Comparison of ENCODE assay signal across 9 mouse cellular contexts in genomic region chr5:96965029-96965403, GRCm38 (mm10). TPM values are rescaled to one million over a fixed set of nuclear protein-coding genes. Genes with fewer than 3 reads are reported as not detected.
DNase-seq lines count a peak whose midpoint lies in the region; ATAC-seq and TF ChIP-seq lines count a peak whose summit lies in the region.
"Had no signal": no experiment of that assay in that cellular context is flagged by ENCODE, and none has a peak within 500 bp of the region (broad histone marks: within the 10 kb centered on the region; RNA-seq: fewer than 3 reads in every experiment).

No protein-coding gene starts in this region.

- peaks cover 4% of the 10 kb centered on the region; the same call in 1 of the 2 replicates for H3K4me1 ChIP-seq in heart, postnatal 0 days (ENCODE audit: control insufficient read depth, insufficient read depth)
- no peaks in the 10 kb centered on the region; the same call in 1 of the 2 replicates for H3K4me1 ChIP-seq in embryonic facial prominence, embryonic 11.5 days (ENCODE audit: control insufficient read depth, insufficient read depth, low read length)
- peaks cover 8% of the 10 kb centered on the region; the same call in 1 of the 2 replicates for H3K4me1 ChIP-seq in hindbrain, embryonic 14.5 days (replicated peaks; ENCODE audit: control insufficient read depth, insufficient read depth, low read length)
- peaks cover 37% of the 10 kb centered on the region for H3K4me1 ChIP-seq in liver, embryonic 15.5 days (replicated peaks)

- peak overlapping the region; percentile 49 for H3K4me2 ChIP-seq in heart, postnatal 0 days (ENCODE audit: low read depth, low read length)
- H3K4me2 ChIP-seq in embryonic facial prominence, embryonic 11.5 days (ENCODE audit: low read depth, low read length): no peak overlapping the region
- H3K4me2 ChIP-seq in hindbrain, embryonic 14.5 days (replicated peaks): peak overlapping the region; percentile 45
- peak overlapping the region; percentile 63 for H3K4me2 ChIP-seq in liver, embryonic 15.5 days

- peak overlapping the region; percentile 45; the same call in 1 of the 2 replicates for H3K9ac ChIP-seq in heart, postnatal 0 days (replicated peaks; ENCODE audit: low read depth, low read length)
- no peak overlapping the region for H3K9ac ChIP-seq in embryonic facial prominence, embryonic 11.5 days (replicated peaks; ENCODE audit: low read length)
- 0 out of 2 replicates have a peak overlapping the region, but pooled peaks have one; percentile 10 for H3K9ac ChIP-seq in hindbrain, embryonic 14.5 days
- H3K9ac ChIP-seq in liver, embryonic 15.5 days: 0 out of 2 replicates have a peak overlapping the region, but pooled peaks have one; percentile 54

- H3K27me3 ChIP-seq in heart, postnatal 0 days (ENCODE audit: control insufficient read depth, insufficient read depth, low read length): no peaks in the 10 kb centered on the region
- H3K27me3 ChIP-seq in embryonic facial prominence, embryonic 11.5 days (ENCODE audit: control insufficient read depth, insufficient read depth, low read length): no peaks in the 10 kb centered on the region
- no peaks in the 10 kb centered on the region for H3K27me3 ChIP-seq in hindbrain, embryonic 14.5 days (ENCODE audit: control insufficient read depth, insufficient read depth, low read length)
- H3K27me3 ChIP-seq in liver, embryonic 15.5 days: 0 out of 2 replicates have a peak, but pooled peaks cover 3% of the 10 kb centered on the region

- H3K4me3 ChIP-seq in heart, postnatal 0 days (ENCODE audit: low read depth, low read length): no peak overlapping the region
- no peak overlapping the region for H3K4me3 ChIP-seq in embryonic facial prominence, embryonic 11.5 days (ENCODE audit: low read depth, low read length)
- no peak overlapping the region for H3K4me3 ChIP-seq in hindbrain, embryonic 14.5 days (replicated peaks; ENCODE audit: low read length)
- no peak overlapping the region for H3K4me3 ChIP-seq in liver, embryonic 15.5 days (replicated peaks)

- WGBS in heart, postnatal 0 days: 62% methylated on average over 2 of the region's 2 CpGs
- WGBS in embryonic facial prominence, embryonic 11.5 days: 53% methylated on average over 2 of the region's 2 CpGs
- WGBS in hindbrain, embryonic 14.5 days: 44% methylated on average over 2 of the region's 2 CpGs
- WGBS in liver, embryonic 15.5 days (ENCODE audit: insufficient replicate concordance): 70% methylated on average over 2 of the region's 2 CpGs

- no peaks in the 10 kb centered on the region for H3K9me3 ChIP-seq in heart, postnatal 0 days (replicated peaks; ENCODE audit: control insufficient read depth, low read length)
- H3K9me3 ChIP-seq in embryonic facial prominence, embryonic 11.5 days (replicated peaks; ENCODE audit: control insufficient read depth, low read length): no peaks in the 10 kb centered on the region
- H3K9me3 ChIP-seq in hindbrain, embryonic 14.5 days (ENCODE audit: control insufficient read depth, low read length): no peaks in the 10 kb centered on the region
- H3K9me3 ChIP-seq in liver, embryonic 15.5 days (replicated peaks): no peaks in the 10 kb centered on the region

- no peak for DNase-seq in heart, postnatal 0 days (ENCODE audit: low spot score)
- no peak for DNase-seq in heart, adult 9 months (ENCODE audit: low spot score in 2 of 2)
- DNase-seq in embryonic facial prominence, embryonic 11.5 days (ENCODE audit: low spot score): peak; percentile 29
- no peak for DNase-seq in hindbrain, embryonic 14.5 days (ENCODE audit: low spot score)
- DNase-seq in layer of hippocampus, adult 11-12 months (ENCODE audit: low spot score): no peak
- DNase-seq in layer of hippocampus, postnatal 14 days (ENCODE audit: low spot score in 2 of 2): no peak
- DNase-seq: lung, postnatal 4 days had no signal

- no peak overlapping the region for H3K27ac ChIP-seq in heart, postnatal 0 days (ENCODE audit: low read depth)
- no peak overlapping the region for H3K27ac ChIP-seq in embryonic facial prominence, embryonic 11.5 days (replicated peaks; ENCODE audit: low read depth, low read length)
- peak overlapping the region; percentile 52; the same call in 1 of the 2 replicates for H3K27ac ChIP-seq in hindbrain, embryonic 14.5 days
- H3K27ac ChIP-seq in liver, embryonic 15.5 days (replicated peaks): peak overlapping the region; percentile 31; the same call in 1 of the 2 replicates

- H3K36me3 ChIP-seq in heart, postnatal 0 days (replicated peaks; ENCODE audit: control insufficient read depth, insufficient read depth, low read length): no peaks in the 10 kb centered on the region
- H3K36me3 ChIP-seq in embryonic facial prominence, embryonic 11.5 days (replicated peaks; ENCODE audit: control insufficient read depth, insufficient read depth, low read depth, low read length): no peaks in the 10 kb centered on the region
- H3K36me3 ChIP-seq in hindbrain, embryonic 14.5 days (replicated peaks; ENCODE audit: control insufficient read depth, insufficient read depth): no peaks in the 10 kb centered on the region
- H3K36me3 ChIP-seq in liver, embryonic 15.5 days (replicated peaks): no peaks in the 10 kb centered on the region

- no peak for ATAC-seq in heart, postnatal 0 days (ENCODE audit: insufficient read depth, low read depth)
- no peak for ATAC-seq in embryonic facial prominence, embryonic 11.5 days (replicated peaks; ENCODE audit: insufficient number of reproducible peaks, low FRiP score, low TSS enrichment, low read depth)
- no peak for ATAC-seq in hindbrain, embryonic 14.5 days (ENCODE audit: low FRiP score)
- no peak for ATAC-seq in liver, embryonic 15.5 days (ENCODE audit: insufficient read depth)
- ATAC-seq in erythroid progenitor cell, adult 5-6 weeks (replicated peaks; ENCODE audit: low FRiP score, poor library complexity, severe bottlenecking): no peak

- TF ChIP-seq CTCF in heart, postnatal 0 days (IDR thresholded peaks at IDR 0.05; ENCODE audit: low read depth): no peak

- TF ChIP-seq EP300 in heart, postnatal 0 days (IDR thresholded peaks at IDR 0.05; ENCODE audit: low read depth): no peak

RNA-seq across cellular contexts. Expression of gene Bmp2k, which starts 32.5 kb away (rescaled TPM):
- total RNA-seq in heart, postnatal 0 days (2014; rRNA removed; ENCODE audit: low replicate concordance): 7.0 and 12.4 TPM in 2 replicates
- 6.8 and 6.9 TPM in 2 replicates for polyA plus RNA-seq in heart, postnatal 0 days (2015; fragmentation: Nextera tagmentation; extraction: Ambion mirVana)
- 8.8 and 11.1 TPM in 2 replicates for polyA plus RNA-seq in embryonic facial prominence, embryonic 11.5 days (2014; fragmentation: Nextera tagmentation; extraction: Ambion mirVana)
- 11.7 and 12.4 TPM in 2 replicates for polyA plus RNA-seq in hindbrain, embryonic 14.5 days (2014; fragmentation: Nextera tagmentation; extraction: Ambion mirVana)
- 31.1 and 31.3 TPM in 2 replicates for polyA plus RNA-seq in liver, embryonic 15.5 days (2015; fragmentation: Nextera tagmentation; extraction: Ambion mirVana)
- total RNA-seq in erythroid progenitor cell, adult 5-6 weeks (2015; ENCODE audit: low replicate concordance): 126 and 140 TPM in 2 replicates
- 96.1 and 111 TPM in 2 replicates for total RNA-seq in erythroid progenitor cell, adult 5-6 weeks (2017; ENCODE audit: low replicate concordance)
- total RNA-seq in layer of hippocampus, postnatal 14 days (2021): 10 to 100 TPM; 13.7 to 14.3 TPM

Comparison
In these comparisons a context has a peak if more than half of its experiments do, and no peak if none do; other contexts are left out.
1. H3K27ac ChIP-seq: peak in hindbrain, embryonic 14.5 days (single experiment) and liver, embryonic 15.5 days (single experiment); none in heart, postnatal 0 days (single experiment) and embryonic facial prominence, embryonic 11.5 days (single experiment).